Mouse (Mus musculus) testis, adult 2 months (tissue): ENCODE data around the gene Kif5a. TPM values are rescaled to one million over a fixed set of nuclear protein-coding genes. Genes with fewer than 3 reads are reported as not detected.

Experiments
- H3K27ac ChIP-seq: fragments of 200-500 bp; 2 replicates; pipeline ENCODE4 v1.5.1; 2012; ENCODE audit warnings: low read depth, low read length; ENCODE audit not compliant: control insufficient read depth, insufficient read depth
- H3K27me3 ChIP-seq: fragments of 200-500 bp; 2 replicates; pipeline ENCODE4 v1.6.1; 2012; ENCODE audit warnings: mild to moderate bottlenecking, low read length, moderate library complexity; ENCODE audit not compliant: control insufficient read depth, insufficient read depth
- H3K36me3 ChIP-seq: fragments of 200-500 bp; 2 replicates; pipeline ENCODE4 v1.6.1; 2012; ENCODE audit warnings: mild to moderate bottlenecking, low read length; ENCODE audit not compliant: control insufficient read depth, insufficient read depth
- H3K4me1 ChIP-seq: fragments of 200-500 bp; 2 replicates; pipeline ENCODE4 v1.6.1; 2012; ENCODE audit warnings: low read length; ENCODE audit not compliant: control insufficient read depth, insufficient read depth
- H3K4me3 ChIP-seq: fragments of 200-500 bp; 2 replicates; pipeline ENCODE4 v1.5.1; 2012; ENCODE audit warnings: low read depth, mild to moderate bottlenecking, low read length, moderate library complexity, mixed read lengths; ENCODE audit not compliant: control insufficient read depth
- CTCF ChIP-seq: fragments of 200-500 bp; IDR thresholded peaks from 2 replicates; pipeline ENCODE4 v1.5.1; 2012; ENCODE audit warnings: low read depth, mild to moderate bottlenecking, inconsistent platforms, low read length, moderate library complexity; ENCODE audit not compliant: control insufficient read depth, insufficient read depth, insufficient replicate concordance
- POLR2A ChIP-seq: fragments of 200-500 bp; IDR thresholded peaks from 2 replicates; pipeline ENCODE4 v1.6.1; 2012; ENCODE audit warnings: low read depth, mild to moderate bottlenecking, inconsistent platforms, low read length, moderate library complexity; ENCODE audit not compliant: control insufficient read depth
- polyA plus RNA-seq: library from polyadenylated mRNA; depleted of rRNA; stranded (reverse); fragments of >200 nt; gene quantifications from 2 replicates; pipeline ENCODE4 v1.2.3, GENCODE M21; 2012; rRNA removed

Gene Kif5a
- polyA plus RNA-seq, 1 experiment: 3.9 TPM

DNA sequence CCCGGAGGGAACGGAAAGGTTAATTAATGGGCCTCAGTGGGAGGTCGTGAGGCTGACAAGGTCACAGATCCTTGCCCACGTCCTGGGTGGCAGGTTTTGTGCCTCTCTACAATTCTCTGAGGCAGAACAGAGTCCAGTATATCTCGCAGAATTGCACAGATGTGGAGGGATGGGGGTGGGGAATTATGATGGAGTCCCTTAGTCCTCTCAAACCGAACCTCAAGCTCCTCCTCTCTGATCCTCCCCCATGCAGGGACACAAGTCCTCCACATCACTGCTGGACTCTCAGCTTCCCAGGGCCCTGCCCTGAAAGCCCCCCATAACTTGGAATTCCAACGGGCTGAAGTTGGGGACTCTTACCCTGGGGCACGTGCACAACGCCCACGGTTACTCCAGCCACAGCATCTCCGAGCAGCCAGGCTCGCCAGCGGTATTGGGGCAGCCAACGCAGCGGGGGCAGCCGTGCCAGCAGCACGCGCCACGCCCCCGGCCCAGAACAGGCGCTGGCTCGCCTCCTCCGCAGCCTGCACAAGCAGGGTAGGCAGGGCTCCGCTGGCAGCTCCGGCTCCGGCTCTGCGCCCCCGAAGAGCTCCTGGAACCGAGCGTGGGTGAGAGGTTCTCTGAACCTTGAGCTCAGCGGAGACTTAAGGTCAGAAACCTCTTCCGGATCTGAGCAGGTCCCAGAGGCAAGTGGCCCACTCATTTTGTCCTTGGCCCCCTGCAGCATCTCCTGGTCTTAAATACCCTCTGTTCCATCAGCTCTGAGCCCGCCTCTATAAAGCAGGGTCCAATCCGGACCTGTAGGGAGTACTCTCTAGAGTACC, 83.1 kb downstream of the Kif5a start, which contains the start of gene Slc26a10:
Gene Slc26a10, minus strand, starts transcription at position 775 of the 824 bp plus-strand sequence.
- no peaks in the 10 kb centered on the region; the same call in 1 of the 2 replicates for H3K27me3 ChIP-seq
- no peaks in the 10 kb centered on the region for H3K36me3 ChIP-seq
- no peak for TF ChIP-seq CTCF
- no peak for TF ChIP-seq POLR2A
- peak within 1 kb of the TSS; percentile 57 for H3K4me3 ChIP-seq
- H3K27ac ChIP-seq: no peak within 1 kb of the TSS
- peaks cover 35% of the 10 kb centered on the region for H3K4me1 ChIP-seq

DNA sequence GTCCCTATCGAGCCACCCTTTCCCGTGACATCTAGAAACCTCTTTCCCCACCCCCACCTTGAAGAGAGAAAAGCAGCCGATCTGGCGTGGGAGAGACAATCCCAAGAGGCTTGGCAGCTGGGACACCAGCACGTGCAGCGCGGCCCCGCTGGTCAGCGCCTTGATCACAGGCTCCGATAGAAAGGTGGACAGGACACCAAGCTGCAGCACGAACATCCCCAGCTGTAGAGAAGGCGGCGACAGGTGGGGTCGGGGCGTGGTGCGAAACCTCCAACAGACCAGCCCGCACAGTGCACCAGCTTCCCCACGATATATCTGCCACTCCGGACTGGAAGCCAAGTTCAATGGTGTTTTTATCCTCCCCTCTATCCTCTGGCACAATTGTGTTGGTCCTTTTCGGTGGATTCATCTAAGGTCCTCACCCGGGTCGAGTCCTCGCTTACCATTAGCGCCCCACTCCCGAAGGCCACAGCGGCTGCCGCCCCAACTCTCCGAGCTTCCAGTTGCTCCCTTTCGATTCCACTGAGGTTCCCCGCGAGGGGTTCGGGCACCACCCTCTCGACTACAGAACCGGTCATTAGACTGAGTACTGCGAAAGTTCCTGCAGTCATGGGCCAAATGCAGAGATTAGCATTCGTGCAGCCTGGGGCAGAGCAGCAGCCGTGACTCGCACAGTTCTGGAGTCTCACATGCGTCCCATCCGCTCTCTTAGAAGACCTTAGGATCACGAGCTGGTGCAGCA, 84.7 kb downstream of the Kif5a start:
- TF ChIP-seq POLR2A (no peak), CTCF (no peak)
- Histone ChIP-seq H3K36me3 (no peaks in the 10 kb centered on the region), H3K27me3 (no peaks in the 10 kb centered on the region; the same call in 1 of the 2 replicates), H3K4me3 (peak overlapping the region; percentile 18; the same call in 1 of the 2 replicates), H3K4me1 (peaks cover 29% of the 10 kb centered on the region), H3K27ac (no peak overlapping the region)

DNA sequence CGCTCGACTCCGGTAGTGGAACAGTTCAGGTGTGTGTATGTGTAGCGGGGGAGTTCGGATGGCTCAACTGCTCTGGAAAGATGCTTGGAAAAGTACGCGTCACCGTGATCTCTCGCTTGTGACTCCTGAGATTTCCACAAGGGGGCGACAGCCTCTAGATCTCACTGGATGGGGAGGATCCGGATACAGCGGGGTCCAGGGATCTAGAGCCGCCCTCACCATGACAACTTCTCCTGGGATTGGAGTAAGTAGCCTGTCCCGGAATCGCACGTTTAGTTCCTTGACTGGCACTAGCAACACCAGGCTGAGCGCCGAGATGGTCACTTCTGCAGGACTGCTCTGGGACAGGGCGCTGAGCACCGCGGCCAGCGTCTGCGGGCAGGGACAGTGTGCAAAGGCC, 85.4 kb downstream of the Kif5a start:
- no peaks in the 10 kb centered on the region for H3K36me3 ChIP-seq
- TF ChIP-seq CTCF: peak; percentile 84
- no peak for TF ChIP-seq POLR2A
- H3K4me3 ChIP-seq: peak overlapping the region; percentile 56
- H3K4me1 ChIP-seq: peaks cover 29% of the 10 kb centered on the region
- H3K27me3 ChIP-seq: no peaks in the 10 kb centered on the region; the same call in 1 of the 2 replicates
- no peak overlapping the region for H3K27ac ChIP-seq

DNA sequence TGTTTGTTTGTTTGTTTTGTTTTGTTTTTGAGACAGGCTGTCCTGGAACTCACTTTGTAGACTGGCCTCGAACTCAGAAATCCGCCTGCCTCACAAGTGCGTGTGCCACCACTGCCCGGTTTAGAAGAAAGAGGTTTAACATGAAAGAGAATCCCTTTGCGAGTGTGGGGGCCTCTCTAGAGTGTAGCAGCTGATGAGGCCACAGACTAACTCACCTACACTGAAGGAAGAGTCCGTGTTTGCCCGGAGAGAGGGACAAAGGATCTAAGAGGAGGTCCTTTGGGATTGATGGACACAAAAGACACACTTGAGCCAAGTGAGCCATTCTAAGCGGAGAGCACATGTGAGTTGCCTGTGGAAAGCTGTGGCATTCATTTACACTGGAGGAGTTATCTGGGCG, 85.9 kb downstream of the Kif5a start:
- H3K4me1 ChIP-seq: peaks cover 29% of the 10 kb centered on the region
- no peaks in the 10 kb centered on the region for H3K36me3 ChIP-seq
- no peak overlapping the region for H3K27ac ChIP-seq
- no peak overlapping the region for H3K4me3 ChIP-seq
- no peaks in the 10 kb centered on the region; the same call in 1 of the 2 replicates for H3K27me3 ChIP-seq
- TF ChIP-seq POLR2A (no peak), CTCF (no peak)

DNA sequence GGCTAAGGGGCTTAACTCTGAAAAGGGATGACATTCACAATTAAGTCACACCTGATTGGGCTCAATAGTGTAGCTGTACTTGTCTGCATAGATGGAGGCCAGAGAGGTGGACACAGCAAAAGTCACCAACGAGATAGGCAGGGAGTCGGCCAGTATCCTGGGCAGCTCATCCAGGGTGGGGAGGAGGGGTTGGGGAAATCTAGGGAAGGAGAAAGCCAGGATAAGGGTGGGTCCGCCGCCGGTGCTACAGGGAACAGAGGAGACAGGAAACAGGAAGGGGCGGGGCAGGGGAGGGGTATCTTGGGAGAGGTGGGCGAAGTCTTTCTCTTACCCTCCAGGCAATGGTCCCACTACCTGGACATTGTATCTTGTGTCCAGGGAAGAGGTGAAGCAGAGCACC, 86.4 kb downstream of the Kif5a start:
- Histone ChIP-seq H3K4me3 (no peak overlapping the region), H3K4me1 (peaks cover 29% of the 10 kb centered on the region), H3K27ac (no peak overlapping the region), H3K27me3 (no peaks in the 10 kb centered on the region; the same call in 1 of the 2 replicates), H3K36me3 (no peaks in the 10 kb centered on the region)
- TF ChIP-seq CTCF: no peak
- TF ChIP-seq POLR2A: no peak

DNA sequence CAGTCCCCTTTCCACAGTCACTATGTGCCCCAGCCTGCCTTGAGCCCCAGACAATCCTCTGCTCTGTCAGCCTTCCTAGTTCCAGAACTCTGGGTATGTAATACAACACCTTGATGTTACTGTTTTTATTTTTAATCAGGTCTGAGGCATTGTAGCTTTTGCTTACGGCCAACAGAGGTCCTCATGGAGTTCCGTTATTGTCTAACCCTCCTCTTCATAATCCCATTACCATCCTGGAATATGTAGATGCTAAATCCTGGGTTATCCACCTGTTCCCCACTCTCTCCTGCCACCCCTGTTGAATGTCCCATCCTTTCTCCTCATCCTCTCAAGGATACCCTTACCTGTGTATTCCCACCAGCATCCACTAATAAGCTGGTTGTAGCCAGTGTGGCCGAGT, 86.9 kb downstream of the Kif5a start:
- H3K4me1 ChIP-seq: peaks cover 31% of the 10 kb centered on the region
- TF ChIP-seq CTCF: no peak
- no peak for TF ChIP-seq POLR2A
- H3K4me3 ChIP-seq: no peak overlapping the region
- no peak overlapping the region for H3K27ac ChIP-seq
- no peaks in the 10 kb centered on the region; the same call in 1 of the 2 replicates for H3K27me3 ChIP-seq
- no peaks in the 10 kb centered on the region for H3K36me3 ChIP-seq

Other genes with a start within 250 kb of the Kif5a start
- 12.2 and 14.3 TPM in 2 replicates for gene Tsfm, start 232.5 kb downstream of the Kif5a start, polyA plus RNA-seq
- 9.4 and 10.0 TPM in 2 replicates for gene Mettl1, start 221.9 kb downstream of the Kif5a start, polyA plus RNA-seq
- 0.05 and 0.08 TPM in 2 replicates for gene Eef1akmt3, start 221.8 kb downstream of the Kif5a start, polyA plus RNA-seq
- 0.25 and 0.46 TPM in 2 replicates for gene Cyp27b1, start 215.1 kb downstream of the Kif5a start, polyA plus RNA-seq
- gene March9, start 203.2 kb downstream of the Kif5a start, polyA plus RNA-seq: 2.1 TPM in 2 replicates
- 68.4 and 70.9 TPM in 2 replicates for gene Cdk4, start 199.8 kb downstream of the Kif5a start, polyA plus RNA-seq
- 12.7 and 16.3 TPM in 2 replicates for gene Tspan31, start 193.1 kb downstream of the Kif5a start, polyA plus RNA-seq
- gene Agap2, start 188.1 kb downstream of the Kif5a start, polyA plus RNA-seq: 0.53 and 0.73 TPM in 2 replicates
- 32.2 and 33.9 TPM in 2 replicates for gene Os9, start 142.2 kb downstream of the Kif5a start, polyA plus RNA-seq
- 21.7 and 27.0 TPM in 2 replicates for gene B4galnt1, start 98.1 kb downstream of the Kif5a start, polyA plus RNA-seq
- gene Slc26a10, start 82.7 kb downstream of the Kif5a start, polyA plus RNA-seq: 11.5 and 11.9 TPM in 2 replicates
- gene Arhgef25, start 73.3 kb downstream of the Kif5a start, polyA plus RNA-seq: 18.6 and 19.8 TPM in 2 replicates
- gene Dtx3, start 67.6 kb downstream of the Kif5a start, polyA plus RNA-seq: 126 and 129 TPM in 2 replicates
- 14.0 and 16.2 TPM in 2 replicates for gene Pip4k2c, start 51.8 kb downstream of the Kif5a start, polyA plus RNA-seq
- 391 and 429 TPM in 2 replicates for gene Dctn2, start 3.0 kb upstream of the Kif5a start, polyA plus RNA-seq
- 61.3 and 74.1 TPM in 2 replicates for gene Mbd6, start 25.7 kb upstream of the Kif5a start, polyA plus RNA-seq
- 32.4 and 36.7 TPM in 2 replicates for gene Mars, start 48.4 kb upstream of the Kif5a start, polyA plus RNA-seq
- 0.32 and 0.34 TPM in 2 replicates for gene Arhgap9, start 58.6 kb upstream of the Kif5a start, polyA plus RNA-seq
- gene Gli1, start 78.6 kb upstream of the Kif5a start, polyA plus RNA-seq: 2.7 and 2.9 TPM in 2 replicates
- gene Inhbe, start 91.1 kb upstream of the Kif5a start, polyA plus RNA-seq: not detected in 2 replicates
- 0.05 and 0.08 TPM in 2 replicates for gene Inhbc, start 107.1 kb upstream of the Kif5a start, polyA plus RNA-seq
- 43.6 and 56.0 TPM in 2 replicates for gene R3hdm2, start 117.0 kb upstream of the Kif5a start, polyA plus RNA-seq
- gene Stac3, start 238.3 kb upstream of the Kif5a start, polyA plus RNA-seq: 0.97 and 1.0 TPM in 2 replicates